Mouse (Mus musculus) megakaryocyte, embryonic 14.5 days (primary cell): ENCODE results near the gene Nenf. TPM values are rescaled to one million over a fixed set of nuclear protein-coding genes. Genes with fewer than 3 reads are reported as not detected.

Source experiments
- H3K27me3 ChIP-seq: replicated peaks from 2 replicates; pipeline ENCODE3; 2012; ENCODE audit warnings: inconsistent platforms
- H3K36me3 ChIP-seq: replicated peaks from 2 replicates; pipeline ENCODE3; 2012; ENCODE audit warnings: low read length, inconsistent platforms, mixed read lengths
- H3K4me1 ChIP-seq: 2 replicates; pipeline ENCODE4 v1.6.1; 2012; ENCODE audit warnings: inconsistent platforms
- H3K4me3 ChIP-seq: replicated peaks from 2 replicates; pipeline ENCODE3; 2012; ENCODE audit warnings: moderate library complexity, mild to moderate bottlenecking, inconsistent platforms
- H3K9me3 ChIP-seq: 2 replicates; pipeline ENCODE4 v1.6.1; 2012; ENCODE audit warnings: inconsistent platforms
- FLI1 ChIP-seq: IDR thresholded peaks from 2 replicates; pipeline ENCODE4 v1.6.1; 2012; ENCODE audit warnings: low read length, inconsistent platforms, mixed read lengths
- GATA1 ChIP-seq: IDR thresholded peaks from 3 replicates; pipeline ENCODE4 v1.6.1; 2012; ENCODE audit warnings: mixed read lengths, low read length, inconsistent platforms, borderline replicate concordance
- polyA plus RNA-seq: library from polyadenylated mRNA; stranded (reverse); fragments of >175 nt; gene quantifications from 2 replicates; pipeline ENCODE4 v1.2.3, GENCODE M21; 2012; ENCODE audit warnings: low replicate concordance; ENCODE audit not compliant: insufficient read depth

The Nenf gene
- polyA plus RNA-seq, 1 experiment = 31.8 TPM

- Histone ChIP-seq H3K4me1 (peaks cover 20% of the 10 kb centered on the region), H3K9me3 (no peaks in the 10 kb centered on the region), H3K4me3 (no peak overlapping the region), H3K27me3 (peaks cover 84% of the 10 kb centered on the region), H3K36me3 (no peaks in the 10 kb centered on the region)
- TF ChIP-seq FLI1 = no peak
- no peak for TF ChIP-seq GATA1
These were observed 60.6 kb downstream of the Nenf start for GRCm38 (mm10) chr1:191257351-191257771.

Other genes with a start within 250 kb of the Nenf start
- 2.0 TPM in 1 of 2 replicates, not detected in the other for gene Batf3, start 220.3 kb downstream of the Nenf start, polyA plus RNA-seq
- gene Fam71a, start 153.4 kb downstream of the Nenf start, polyA plus RNA-seq = not detected in 2 replicates
- gene Atf3, start 100.2 kb downstream of the Nenf start, polyA plus RNA-seq = 3.4 and 9.5 TPM in 2 replicates
- 3.4 TPM in 1 of 2 replicates, not detected in the other for gene Tmem206, start 7.7 kb upstream of the Nenf start, polyA plus RNA-seq
- gene Ppp2r5a, start 85.1 kb upstream of the Nenf start, polyA plus RNA-seq = 55.5 and 57.6 TPM in 2 replicates